Mouse (Mus musculus) myocyte (in vitro differentiated cells): Measurements from ENCODE around the gene Gm5741. TPM values are rescaled to one million over a fixed set of nuclear protein-coding genes. Genes with fewer than 3 reads are reported as not detected.

Experiments used
- H3K27me3 ChIP-seq: one replicate; pipeline ENCODE4 v1.6.1; 2011; ENCODE audit not compliant: control insufficient read depth, insufficient read depth, insufficient read length
- H3K36me3 ChIP-seq: one replicate; pipeline ENCODE4 v1.6.1; 2011; ENCODE audit not compliant: control insufficient read depth, insufficient read depth
- H3K4me2 ChIP-seq: one replicate; pipeline ENCODE4 v1.6.1; 2011; ENCODE audit warnings: low read depth, control low read depth
- H3K4me3 ChIP-seq: one replicate; pipeline ENCODE4 v1.5.1; 2011; ENCODE audit warnings: mild to moderate bottlenecking, control low read depth, moderate library complexity
- H3K79me2 ChIP-seq: one replicate; pipeline ENCODE4 v1.6.1; 2011; ENCODE audit not compliant: control insufficient read depth, insufficient read depth
- H3ac ChIP-seq: one replicate; pipeline ENCODE4 v1.6.1; 2011; ENCODE audit not compliant: control insufficient read depth, insufficient read length
- CEBPB ChIP-seq: IDR thresholded peaks from 2 replicates; pipeline ENCODE4 v1.6.1; 2011; ENCODE audit warnings: mild to moderate bottlenecking, moderate library complexity; ENCODE audit not compliant: poor library complexity, insufficient read depth, severe bottlenecking
- E2F4 ChIP-seq: IDR thresholded peaks from one replicate; pipeline ENCODE4 v1.6.1; 2011; ENCODE audit warnings: mild to moderate bottlenecking, control low read depth, moderate library complexity; ENCODE audit not compliant: insufficient read depth
- MAX ChIP-seq: IDR thresholded peaks from one replicate; pipeline ENCODE4 v1.6.1; 2011; ENCODE audit warnings: low read depth, mild to moderate bottlenecking, control low read depth
- MYOD1 ChIP-seq, 3 experiments: IDR thresholded peaks; one replicate each; pipeline ENCODE4 v1.6.1; 2011; ENCODE audit warnings: control low read depth in 2 of 3, low read depth in 2 of 3, mild to moderate bottlenecking in 2 of 3, moderate library complexity in 1 of 3; ENCODE audit not compliant: insufficient read length in 2 of 3, control insufficient read depth in 1 of 3
- MYOG ChIP-seq, 3 experiments: IDR thresholded peaks; one replicate each; pipeline ENCODE4 v1.6.1; 2011; ENCODE audit warnings: control low read depth in 2 of 3, low read depth in 2 of 3, mild to moderate bottlenecking in 2 of 3; ENCODE audit not compliant: insufficient read length in 2 of 3, control insufficient read depth in 1 of 3, insufficient read depth in 1 of 3
- POLR2A ChIP-seq: IDR thresholded peaks from one replicate; pipeline ENCODE4 v1.6.1; 2011; ENCODE audit warnings: low read depth, mild to moderate bottlenecking, control low read depth, moderate library complexity; ENCODE audit not compliant: insufficient read length
- POLR2AphosphoS2 ChIP-seq: IDR thresholded peaks from one replicate; pipeline ENCODE4 v1.6.1; 2011; ENCODE audit warnings: low read depth, control low read depth; ENCODE audit not compliant: insufficient read length
- REST ChIP-seq: IDR thresholded peaks from one replicate; pipeline ENCODE4 v1.6.1; 2011; ENCODE audit warnings: mild to moderate bottlenecking, control low read depth, moderate library complexity; ENCODE audit not compliant: insufficient read depth, insufficient read length
- SRF ChIP-seq: IDR thresholded peaks from one replicate; pipeline ENCODE4 v1.6.1; 2011; ENCODE audit warnings: low read depth; ENCODE audit not compliant: control insufficient read depth, insufficient read length
- TCF12 ChIP-seq: IDR thresholded peaks from one replicate; pipeline ENCODE4 v1.6.1; 2011; ENCODE audit warnings: mild to moderate bottlenecking, control low read depth; ENCODE audit not compliant: poor library complexity, insufficient read depth, severe bottlenecking
- TCF3 ChIP-seq: IDR thresholded peaks from one replicate; pipeline ENCODE4 v1.6.1; 2011; ENCODE audit warnings: low read depth, control low read depth; ENCODE audit not compliant: insufficient read length
- USF1 ChIP-seq: IDR thresholded peaks from one replicate; pipeline ENCODE4 v1.6.1; 2011; ENCODE audit warnings: low read depth, mild to moderate bottlenecking, control low read depth, moderate library complexity
- polyA plus RNA-seq: library from polyadenylated mRNA; unstranded; fragments of >200 nt; fragmentation: generic; extraction: Trizol; gene quantifications from one replicate; pipeline ENCODE4 v1.2.1, GENCODE M21; 2012; ENCODE audit warnings: missing spikeins

The Gm5741 gene
- polyA plus RNA-seq, 1 experiment = 0.31 TPM

- no peaks in the 10 kb centered on the region for H3K79me2 ChIP-seq
- TF ChIP-seq POLR2AphosphoS2 (no peak), USF1 (no peak), MYOG (IDR thresholded peaks at IDR 0.05; ENCODE audit: control insufficient read depth in 1 of 3, insufficient read depth in 1 of 3, insufficient read length in 2 of 3, low read depth in 2 of 3) (no peak), TCF12 (no peak), CEBPB (no peak)
- no peaks in the 10 kb centered on the region for H3K27me3 ChIP-seq
- peak overlapping the region; percentile 82 for H3K4me2 ChIP-seq
- peak overlapping the region; percentile 82 for H3K4me3 ChIP-seq
- H3K36me3 ChIP-seq = peaks cover 12% of the 10 kb centered on the region
- H3ac ChIP-seq = peak overlapping the region; percentile 78
Observed at GRCm38 (mm10) chr8:85071041-85071440, 3.3 kb upstream of the Gm5741 start.

- H3K79me2 ChIP-seq = no peaks in the 10 kb centered on the region
- H3K4me2 ChIP-seq = no peak overlapping the region
- H3ac ChIP-seq = no peak overlapping the region
- TF ChIP-seq SRF (no peak), MAX (no peak), MYOD1 (IDR thresholded peaks at IDR 0.05; ENCODE audit: control insufficient read depth in 1 of 3, insufficient read length in 2 of 3, low read depth in 2 of 3) (no peak), TCF12 (no peak), MYOG (IDR thresholded peaks at IDR 0.05; ENCODE audit: control insufficient read depth in 1 of 3, insufficient read depth in 1 of 3, insufficient read length in 2 of 3, low read depth in 2 of 3) (no peak), E2F4 (no peak), TCF3 (no peak), CEBPB (no peak), POLR2AphosphoS2 (peak; percentile 26)
- H3K36me3 ChIP-seq = no peaks in the 10 kb centered on the region
- no peaks in the 10 kb centered on the region for H3K27me3 ChIP-seq
- no peak overlapping the region for H3K4me3 ChIP-seq
Observed at GRCm38 (mm10) chr8:85067155-85067554, 627 bp downstream of the Gm5741 start.

- H3K4me3 ChIP-seq = no peak overlapping the region
- no peak overlapping the region for H3ac ChIP-seq
- H3K27me3 ChIP-seq = no peaks in the 10 kb centered on the region
- TF ChIP-seq MAX (no peak), MYOG (IDR thresholded peaks at IDR 0.05; ENCODE audit: control insufficient read depth in 1 of 3, insufficient read depth in 1 of 3, insufficient read length in 2 of 3, low read depth in 2 of 3) (no peak), CEBPB (no peak), E2F4 (no peak), REST (no peak), POLR2A (no peak), USF1 (no peak), TCF12 (no peak), TCF3 (no peak), MYOD1 (IDR thresholded peaks at IDR 0.05; ENCODE audit: control insufficient read depth in 1 of 3, insufficient read length in 2 of 3, low read depth in 2 of 3) (no peak), SRF (no peak), POLR2AphosphoS2 (no peak)
- no peak overlapping the region for H3K4me2 ChIP-seq
- no peaks in the 10 kb centered on the region for H3K36me3 ChIP-seq
- no peaks in the 10 kb centered on the region for H3K79me2 ChIP-seq
Observed at GRCm38 (mm10) chr8:85065213-85065612, 2.6 kb downstream of the Gm5741 start.

GRCm38 (mm10) chr8:85062603-85063002 lies 5.2 kb downstream of the Gm5741 start:
- Histone ChIP-seq H3K79me2 (no peaks in the 10 kb centered on the region), H3K27me3 (no peaks in the 10 kb centered on the region), H3K36me3 (no peaks in the 10 kb centered on the region), H3K4me3 (no peak overlapping the region), H3ac (no peak overlapping the region), H3K4me2 (no peak overlapping the region)
- TF ChIP-seq TCF12 (no peak), POLR2A (no peak), POLR2AphosphoS2 (no peak), REST (no peak), CEBPB (no peak), SRF (no peak), E2F4 (no peak), TCF3 (no peak), USF1 (no peak), MYOG (IDR thresholded peaks at IDR 0.05; ENCODE audit: control insufficient read depth in 1 of 3, insufficient read depth in 1 of 3, insufficient read length in 2 of 3, low read depth in 2 of 3) (no peak), MYOD1 (IDR thresholded peaks at IDR 0.05; ENCODE audit: control insufficient read depth in 1 of 3, insufficient read length in 2 of 3, low read depth in 2 of 3) (no peak), MAX (no peak)

- TF ChIP-seq MYOD1 (IDR thresholded peaks at IDR 0.05; ENCODE audit: control insufficient read depth in 1 of 3, insufficient read length in 2 of 3, low read depth in 2 of 3) = peak in 1 of 3 experiments; percentile 3
- peak; percentile 67 for TF ChIP-seq POLR2AphosphoS2
- peak; percentile 28 for TF ChIP-seq POLR2A
- no peak for TF ChIP-seq TCF12
- TF ChIP-seq MYOG (IDR thresholded peaks at IDR 0.05; ENCODE audit: control insufficient read depth in 1 of 3, insufficient read depth in 1 of 3, insufficient read length in 2 of 3, low read depth in 2 of 3) = peak in 1 of 3 experiments; percentile 29
- TF ChIP-seq E2F4 = no peak
- Histone ChIP-seq H3K4me2 (peak within 1 kb of the TSS; percentile 73), H3ac (peak within 1 kb of the TSS; percentile 20), H3K79me2 (no peaks in the 10 kb centered on the region), H3K27me3 (no peaks in the 10 kb centered on the region), H3K36me3 (no peaks in the 10 kb centered on the region), H3K4me3 (peak within 1 kb of the TSS; percentile 54)
Observed at GRCm38 (mm10) chr8:85059879-85060616, 7.7 kb downstream of the Gm5741 start, which contains the start of gene Fbxw9. Fbxw9 (plus strand) TSS chr8:85060055.
